Mouse (Mus musculus) stomach, embryonic 16.5 days (tissue): ENCODE data around the gene Ntn1. TPM values are rescaled to one million over a fixed set of nuclear protein-coding genes. Genes with fewer than 3 reads are reported as not detected.

Source experiments
- ATAC-seq: fragments of 200-750 bp; cut with Nextera tagmentation; 2 replicates; pipeline ENCODE4 v1.8.0; 2017; ENCODE audit warnings: moderate number of reproducible peaks, moderate TSS enrichment; ENCODE audit not compliant: insufficient read depth, low FRiP score
- H3K27ac ChIP-seq: fragments of 300-500 bp; sonication (generic); 2 replicates; pipeline ENCODE4 v1.5.1; 2014; ENCODE audit warnings: low read length
- H3K27me3 ChIP-seq: fragments of 300-500 bp; sonication (generic); 2 replicates; pipeline ENCODE4 v1.6.1; 2014; ENCODE audit warnings: low read length, control low read depth, mixed read lengths; ENCODE audit not compliant: control insufficient read depth, insufficient read depth
- H3K36me3 ChIP-seq: fragments of 300-500 bp; sonication (generic); 2 replicates; pipeline ENCODE4 v1.6.1; 2014; ENCODE audit warnings: low read length; ENCODE audit not compliant: control insufficient read depth, insufficient read depth
- H3K4me1 ChIP-seq: fragments of 300-500 bp; sonication (generic); 2 replicates; pipeline ENCODE4 v1.6.1; 2014; ENCODE audit warnings: low read length, control low read depth, mixed read lengths; ENCODE audit not compliant: control insufficient read depth, insufficient read depth
- H3K4me2 ChIP-seq: fragments of 300-500 bp; sonication (generic); 2 replicates; pipeline ENCODE4 v1.6.1; 2014; ENCODE audit warnings: low read depth, low read length, mixed read lengths
- H3K4me3 ChIP-seq: fragments of 300-500 bp; sonication (generic); replicated peaks from 2 replicates; pipeline ENCODE4 v1.5.1; 2014; ENCODE audit warnings: mild to moderate bottlenecking, low read length
- H3K9ac ChIP-seq: fragments of 300-500 bp; sonication (generic); 2 replicates; pipeline ENCODE4 v1.6.1; 2014; ENCODE audit warnings: low read length
- H3K9me3 ChIP-seq: fragments of 300-500 bp; sonication (generic); replicated peaks from 2 replicates; pipeline ENCODE4 v1.6.1; 2016; ENCODE audit warnings: low read length, control low read depth; ENCODE audit not compliant: control insufficient read depth
- WGBS: fragments of 180-500 bp; shearing (Covaris S2); extraction: QIAGEN DNeasy Blood & Tissue Kit; methylation state at CpG from one replicate; pipeline ENCODE4 v1.1.7; 2014; 5-methylcytosine and 5-hydroxymethylcytosine counted together
- polyA plus RNA-seq: library from polyadenylated mRNA; unstranded; fragments of >200 nt; fragmentation: Nextera tagmentation; extraction: Ambion mirVana; gene quantifications from 2 replicates; pipeline ENCODE4 v1.2.1, GENCODE M21; 2015

Gene Ntn1
- polyA plus RNA-seq, 1 experiment from 2014 or later: 13.5 TPM

- H3K9me3 ChIP-seq: no peaks in the 10 kb centered on the region
- peaks cover 6% of the 10 kb centered on the region; the same call in 1 of the 2 replicates for H3K4me1 ChIP-seq
- 79% methylated on average over 5 of the region's 5 CpGs for WGBS
- no peak overlapping the region for H3K4me3 ChIP-seq
- no peak overlapping the region for H3K9ac ChIP-seq
- no peaks in the 10 kb centered on the region for H3K27me3 ChIP-seq
- no peak for ATAC-seq
- H3K36me3 ChIP-seq: no peaks in the 10 kb centered on the region
- no peak overlapping the region for H3K4me2 ChIP-seq
- no peak overlapping the region for H3K27ac ChIP-seq
These were observed 35.8 kb upstream of the Ntn1 start for GRCm38 (mm10) chr11:68436376-68436775.

- Histone ChIP-seq H3K27me3 (no peaks in the 10 kb centered on the region), H3K4me3 (no peak overlapping the region), H3K36me3 (no peaks in the 10 kb centered on the region), H3K27ac (no peak overlapping the region), H3K9ac (no peak overlapping the region), H3K4me1 (peaks cover 6% of the 10 kb centered on the region; the same call in 1 of the 2 replicates), H3K9me3 (no peaks in the 10 kb centered on the region), H3K4me2 (no peak overlapping the region)
- WGBS: 98% methylated on average over 4 of the region's 4 CpGs
- ATAC-seq: no peak
These were observed 35.0 kb upstream of the Ntn1 start for GRCm38 (mm10) chr11:68435601-68436000.

- H3K4me3 ChIP-seq: no peak overlapping the region
These were observed 34.1 kb upstream of the Ntn1 start for GRCm38 (mm10) chr11:68434697-68435096.

GRCm38 (mm10) chr11:68433534-68433933 is 32.9 kb upstream of the Ntn1 start:
- 82% methylated on average over 5 of the region's 5 CpGs for WGBS
- H3K9ac ChIP-seq: no peak overlapping the region
- H3K27ac ChIP-seq: no peak overlapping the region
- peaks cover 6% of the 10 kb centered on the region; the same call in 1 of the 2 replicates for H3K4me1 ChIP-seq
- H3K4me3 ChIP-seq: no peak overlapping the region
- H3K27me3 ChIP-seq: no peaks in the 10 kb centered on the region
- no peaks in the 10 kb centered on the region for H3K36me3 ChIP-seq
- H3K9me3 ChIP-seq: no peaks in the 10 kb centered on the region
- ATAC-seq: no peak
- H3K4me2 ChIP-seq: no peak overlapping the region

More at GRCm38 (mm10) chr11:68434697-68435096, 34.1 kb upstream of the Ntn1 start:
- 87% methylated on average over 2 of the region's 2 CpGs for WGBS
- H3K9me3 ChIP-seq: no peaks in the 10 kb centered on the region
- H3K9ac ChIP-seq: no peak overlapping the region
- no peak overlapping the region for H3K4me2 ChIP-seq
- H3K27ac ChIP-seq: no peak overlapping the region
- no peaks in the 10 kb centered on the region for H3K27me3 ChIP-seq
- no peaks in the 10 kb centered on the region for H3K36me3 ChIP-seq
- no peak for ATAC-seq
- peaks cover 6% of the 10 kb centered on the region; the same call in 1 of the 2 replicates for H3K4me1 ChIP-seq

- Histone ChIP-seq H3K9me3 (no peaks in the 10 kb centered on the region), H3K36me3 (no peaks in the 10 kb centered on the region), H3K4me2 (peak overlapping the region; percentile 91), H3K27me3 (no peaks in the 10 kb centered on the region), H3K27ac (no peak overlapping the region), H3K9ac (peak overlapping the region; percentile 71), H3K4me1 (peaks cover 6% of the 10 kb centered on the region; the same call in 1 of the 2 replicates), H3K4me3 (peak overlapping the region; percentile 56)
- ATAC-seq: no peak
- 24% methylated on average over 23 of the region's 23 CpGs for WGBS
These were observed 31.9 kb upstream of the Ntn1 start for GRCm38 (mm10) chr11:68432361-68433021.

- no peak within 1 kb of the TSS for H3K27ac ChIP-seq
- H3K4me1 ChIP-seq: peaks cover 6% of the 10 kb centered on the region; the same call in 1 of the 2 replicates
- peak within 1 kb of the TSS; percentile 56 for H3K4me3 ChIP-seq
- no peaks in the 10 kb centered on the region for H3K27me3 ChIP-seq
- H3K36me3 ChIP-seq: no peaks in the 10 kb centered on the region
- peak; percentile 92 for ATAC-seq
- peak within 1 kb of the TSS; percentile 91 for H3K4me2 ChIP-seq
- H3K9me3 ChIP-seq: no peaks in the 10 kb centered on the region
- peak within 1 kb of the TSS; percentile 71 for H3K9ac ChIP-seq
- WGBS: 4% methylated on average over 35 of the region's 35 CpGs
These were observed 31.2 kb upstream of the Ntn1 start, which contains the start of gene Pik3r5 for GRCm38 (mm10) chr11:68431699-68432360. TSS of gene Pik3r5 (plus strand) at chr11:68432121.

GRCm38 (mm10) chr11:68430662-68431061 is 30.0 kb upstream of the Ntn1 start:
- Histone ChIP-seq H3K9me3 (no peaks in the 10 kb centered on the region), H3K4me3 (no peak overlapping the region), H3K4me1 (peaks cover 6% of the 10 kb centered on the region; the same call in 1 of the 2 replicates), H3K9ac (no peak overlapping the region), H3K27me3 (no peaks in the 10 kb centered on the region), H3K4me2 (no peak overlapping the region), H3K27ac (no peak overlapping the region), H3K36me3 (no peaks in the 10 kb centered on the region)
- WGBS: 51% methylated on average over 5 of the region's 5 CpGs
- no peak for ATAC-seq

GRCm38 (mm10) chr11:68427083-68427570 is 26.5 kb upstream of the Ntn1 start:
- ATAC-seq: no peak
- Histone ChIP-seq H3K4me3 (no peak overlapping the region), H3K4me1 (peaks cover 2% of the 10 kb centered on the region; the same call in 1 of the 2 replicates), H3K36me3 (no peaks in the 10 kb centered on the region), H3K27ac (no peak overlapping the region), H3K9me3 (no peaks in the 10 kb centered on the region), H3K27me3 (no peaks in the 10 kb centered on the region), H3K4me2 (no peak overlapping the region), H3K9ac (no peak overlapping the region)
- WGBS: 80% methylated on average over 5 of the region's 5 CpGs
